Mouse (Mus musculus): ENCODE measurements around the gene Kcnk4.

GRCm38 (mm10) chr19:6926559-6927255, 7.6 kb downstream of the Kcnk4 start:
- TF ChIP-seq CTCF (IDR thresholded peaks at IDR 0.05; ENCODE audit: control insufficient read depth, insufficient read depth, insufficient read length) (no peak), MYOG (IDR thresholded peaks at IDR 0.05; ENCODE audit: control insufficient read depth, extremely low read depth, insufficient read length) (no peak), MAX (IDR thresholded peaks at IDR 0.05) (no peak), USF1 (IDR thresholded peaks at IDR 0.05; ENCODE audit: low read depth) (no peak), CEBPB (IDR thresholded peaks at IDR 0.05; ENCODE audit: low read depth) (no peak)
